Mouse (Mus musculus): ENCODE measurements around the gene Tcea2. TPM values are rescaled to one million over a fixed set of nuclear protein-coding genes. Genes with fewer than 3 reads are reported as not detected.

Gene Tcea2
- polyA plus RNA-seq, 1 experiment: 16.8 TPM

DNA sequence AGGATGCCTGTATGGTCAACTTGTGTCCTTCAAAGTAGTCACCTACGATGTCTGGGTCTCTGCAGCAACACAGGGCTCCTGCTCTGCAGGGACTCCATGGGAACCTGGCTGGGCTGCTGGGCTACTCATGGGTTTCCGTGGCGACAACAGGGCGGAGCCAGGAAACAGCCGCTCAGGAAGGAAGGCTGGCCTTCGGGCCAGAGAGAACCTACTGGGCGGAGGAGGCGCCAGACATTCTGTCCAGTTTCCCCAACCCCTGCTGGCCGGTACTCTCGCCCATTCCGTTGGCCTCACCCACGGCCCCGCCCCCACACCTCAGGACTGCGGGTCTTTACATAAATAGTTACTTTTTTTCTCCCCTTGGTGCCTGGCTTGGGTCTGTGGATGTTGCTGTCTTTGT is 4.7 kb upstream of the Tcea2 start:
- no peak for DNase-seq (ENCODE audit: low read depth)

DNA sequence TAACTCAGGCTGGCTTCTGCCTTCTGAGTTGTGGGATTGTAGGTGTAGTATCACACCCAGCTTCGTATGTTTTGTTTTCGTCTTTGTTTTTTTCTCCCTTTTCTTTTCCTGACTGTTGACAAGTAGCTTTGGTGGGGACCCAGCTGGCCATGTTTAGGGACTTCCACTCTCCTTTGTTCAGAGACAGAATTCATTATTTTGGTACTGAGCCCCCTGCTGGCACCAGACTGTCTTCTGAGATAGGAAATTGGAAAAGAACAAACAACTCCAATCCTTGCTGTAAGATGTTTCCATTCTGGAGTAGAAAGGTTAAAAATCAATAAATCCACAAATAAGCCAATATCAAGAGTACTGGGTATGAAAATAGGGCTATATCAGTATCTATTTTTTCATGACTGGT is 3.7 kb upstream of the Tcea2 start:
- no peak for DNase-seq (ENCODE audit: low read depth)

DNA sequence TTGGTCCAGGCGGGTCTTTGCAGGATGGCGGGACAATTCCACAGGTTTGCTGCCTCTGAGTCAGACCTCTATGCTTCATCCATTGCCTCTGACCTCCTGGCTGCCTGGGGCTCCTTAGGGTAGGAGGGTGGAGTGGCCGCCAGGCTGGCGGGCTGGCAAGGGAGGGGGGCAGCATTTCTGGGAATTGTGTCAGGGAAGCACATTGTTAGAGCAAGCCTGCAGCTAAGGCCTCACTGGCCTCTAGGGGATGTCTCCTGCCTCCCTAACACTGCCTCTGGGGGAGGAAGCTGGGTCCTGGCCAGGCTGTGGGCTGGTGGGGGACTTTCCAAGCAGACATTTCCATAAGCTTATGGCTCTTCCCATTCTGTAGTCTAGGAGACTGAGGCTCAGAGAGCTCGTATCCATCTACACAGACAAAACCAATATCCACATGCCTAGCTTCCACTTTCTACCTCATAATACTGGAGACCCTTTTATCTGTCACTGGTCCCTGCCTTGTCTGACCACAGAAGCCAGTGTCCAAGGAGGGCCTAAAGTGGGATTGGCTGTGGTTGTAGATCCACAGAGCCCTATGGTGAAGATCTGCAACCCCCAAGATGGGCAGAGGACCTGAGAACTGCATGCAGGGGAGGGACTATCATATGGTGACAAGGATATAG is 2.9 kb upstream of the Tcea2 start:
- no peak for DNase-seq (ENCODE audit: low read depth)

DNA sequence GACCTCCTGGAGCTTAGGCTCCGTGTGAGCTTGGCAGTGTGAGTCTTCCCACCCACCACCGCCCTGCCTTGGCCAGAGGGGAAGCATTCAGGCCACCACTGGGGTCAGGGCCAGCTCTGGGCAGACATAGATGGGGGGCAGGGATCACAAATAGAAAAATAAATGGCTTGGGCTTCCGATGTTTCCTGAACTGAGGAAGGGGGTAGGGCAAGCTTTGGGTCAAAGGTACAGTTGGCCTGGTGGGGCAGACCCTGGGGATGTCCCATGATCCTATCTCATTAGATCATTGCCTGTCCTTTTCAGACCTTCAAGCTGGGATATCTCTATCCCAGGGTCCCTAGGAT is 2.4 kb upstream of the Tcea2 start:
- DNase-seq (ENCODE audit: low read depth): no peak

DNA sequence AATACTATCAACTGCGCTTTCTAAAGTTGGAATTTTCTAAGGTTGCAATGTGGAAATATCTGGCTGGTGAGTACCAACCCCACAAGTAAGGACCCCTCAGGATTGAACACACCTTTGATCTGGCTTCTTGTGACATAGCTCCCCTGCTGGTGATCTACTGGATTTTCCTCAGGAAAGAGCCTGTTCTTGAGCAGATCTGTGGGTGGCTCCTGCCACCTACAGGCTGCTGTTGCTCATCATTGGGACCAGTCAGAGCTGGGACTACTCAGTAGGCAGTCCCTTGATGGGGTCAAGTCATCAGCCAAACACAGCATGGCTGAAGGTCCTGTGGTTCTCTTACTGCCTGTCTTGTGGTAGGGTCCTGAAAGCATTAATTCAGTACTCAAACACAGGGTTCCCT is 1.3 kb upstream of the Tcea2 start:
- peak; percentile 27 for DNase-seq (ENCODE audit: low read depth)

DNA sequence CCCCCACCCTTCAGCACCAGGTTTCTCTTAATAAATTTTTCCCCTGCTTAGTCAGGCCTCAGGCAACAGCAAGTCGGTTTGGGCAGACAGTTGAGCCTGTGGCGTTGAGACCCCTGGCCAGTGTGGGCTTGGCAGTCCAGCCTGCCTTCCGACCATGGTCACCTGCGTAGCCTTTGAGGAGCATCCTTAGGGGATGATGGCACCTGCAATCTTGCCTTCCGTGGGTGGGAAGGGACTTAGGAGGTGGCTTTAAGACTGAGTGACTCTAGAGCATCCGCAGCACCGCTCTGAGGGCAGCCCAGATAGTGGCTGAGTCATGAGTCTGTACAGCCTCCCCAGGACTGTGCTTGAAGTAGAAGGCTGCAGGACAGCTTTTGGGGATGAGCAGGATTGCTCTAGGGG is 607 bp downstream of the Tcea2 start:
- no peak for DNase-seq (ENCODE audit: low read depth)

DNA sequence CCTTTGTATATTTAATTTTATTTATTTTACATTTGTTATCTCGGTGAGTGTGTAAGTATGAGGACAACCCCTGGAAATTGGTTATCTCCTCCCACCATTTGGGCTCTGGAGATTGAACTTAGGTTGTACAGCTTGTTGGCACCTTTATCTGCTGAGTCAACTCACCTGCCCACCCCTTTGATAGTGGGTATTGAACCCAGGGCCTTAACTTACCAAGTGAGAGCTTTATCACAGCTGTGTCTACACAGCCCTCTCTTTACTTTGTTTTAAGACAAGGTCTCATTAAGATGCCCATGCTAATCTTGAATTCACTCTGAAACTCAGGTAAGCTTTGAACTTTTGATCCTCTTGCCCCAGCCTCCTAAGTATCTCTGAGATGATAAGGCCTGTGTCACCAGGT is 1.9 kb downstream of the Tcea2 start:
- DNase-seq (ENCODE audit: low read depth): no peak

DNA sequence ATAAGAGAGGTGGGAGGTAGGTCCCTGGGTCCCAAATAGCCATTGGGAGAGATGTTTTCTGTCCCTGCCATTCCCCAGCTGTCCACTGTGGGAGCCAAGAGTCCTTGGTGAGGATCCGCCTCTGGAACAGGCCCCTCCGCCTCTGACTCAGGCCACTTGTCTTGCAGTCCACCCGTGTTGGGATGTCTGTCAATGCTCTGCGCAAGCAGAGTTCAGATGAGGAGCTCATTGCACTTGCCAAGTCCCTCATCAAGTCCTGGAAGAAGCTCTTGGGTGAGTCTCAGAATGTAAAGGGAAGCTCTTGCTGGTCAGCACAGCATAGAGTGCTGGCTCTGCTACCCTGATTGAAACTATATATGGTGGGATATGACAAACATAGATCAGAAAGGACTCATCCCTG is 3.3 kb downstream of the Tcea2 start:
- DNase-seq (ENCODE audit: low read depth): no peak

DNA sequence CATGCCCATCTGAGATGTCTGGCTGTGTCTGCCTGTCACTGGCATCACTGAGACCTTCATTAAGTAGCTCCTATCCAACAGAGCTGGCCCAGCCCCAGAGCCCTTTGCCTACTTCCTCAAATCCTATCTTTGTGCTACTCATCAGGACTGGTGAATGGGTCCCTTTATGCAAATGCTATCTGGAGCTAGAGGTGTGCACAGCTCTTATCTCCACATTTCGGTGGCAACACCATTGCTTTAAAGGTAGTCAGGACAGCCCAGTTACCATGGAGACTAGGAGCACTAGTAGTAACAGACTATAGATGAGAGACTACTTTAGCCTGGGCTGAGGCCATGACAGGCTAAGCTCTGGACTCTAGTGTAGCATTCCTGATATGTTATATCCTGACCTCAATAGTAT is 4.6 kb downstream of the Tcea2 start:
- DNase-seq (ENCODE audit: low read depth): no peak

DNA sequence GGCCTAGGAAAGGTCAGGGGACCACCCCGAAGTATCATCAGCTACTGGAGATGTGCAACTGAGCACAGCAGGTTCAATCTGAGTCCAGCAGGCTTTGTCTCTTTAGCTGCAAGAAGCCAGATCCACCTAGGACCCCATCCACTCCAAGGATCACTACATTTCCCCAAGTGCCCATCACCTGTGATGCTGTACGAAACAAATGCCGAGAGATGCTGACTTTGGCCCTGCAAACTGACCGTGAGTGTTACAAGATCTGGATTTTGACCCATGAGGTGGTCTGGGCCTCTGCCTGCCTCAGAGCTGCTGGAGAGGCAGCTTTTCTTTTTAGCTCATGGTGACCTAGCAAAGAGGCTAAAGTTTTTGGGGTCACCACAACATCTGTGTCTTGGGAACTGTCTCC is 5.6 kb downstream of the Tcea2 start:
- DNase-seq (ENCODE audit: low read depth): no peak

DNA sequence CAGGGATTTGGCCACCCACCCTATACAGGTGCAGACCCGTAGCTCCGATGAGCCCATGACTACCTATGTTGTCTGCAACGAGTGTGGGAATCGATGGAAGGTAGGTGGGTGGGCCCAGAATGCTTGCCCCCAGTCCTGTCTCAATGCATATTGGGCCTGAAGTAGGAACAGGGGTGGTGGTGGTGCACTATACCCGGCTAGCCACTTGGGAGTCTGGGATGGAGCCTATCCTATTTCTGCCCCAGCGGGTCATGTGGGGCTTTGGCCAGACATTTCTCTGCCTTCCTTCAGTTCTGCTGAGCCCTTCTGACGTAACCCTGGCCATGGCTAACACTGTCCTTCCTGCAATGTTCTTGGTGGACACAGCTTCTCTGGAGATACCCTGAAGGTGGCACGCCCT is 7.5 kb downstream of the Tcea2 start:
- no peak for DNase-seq (ENCODE audit: low read depth)

DNA sequence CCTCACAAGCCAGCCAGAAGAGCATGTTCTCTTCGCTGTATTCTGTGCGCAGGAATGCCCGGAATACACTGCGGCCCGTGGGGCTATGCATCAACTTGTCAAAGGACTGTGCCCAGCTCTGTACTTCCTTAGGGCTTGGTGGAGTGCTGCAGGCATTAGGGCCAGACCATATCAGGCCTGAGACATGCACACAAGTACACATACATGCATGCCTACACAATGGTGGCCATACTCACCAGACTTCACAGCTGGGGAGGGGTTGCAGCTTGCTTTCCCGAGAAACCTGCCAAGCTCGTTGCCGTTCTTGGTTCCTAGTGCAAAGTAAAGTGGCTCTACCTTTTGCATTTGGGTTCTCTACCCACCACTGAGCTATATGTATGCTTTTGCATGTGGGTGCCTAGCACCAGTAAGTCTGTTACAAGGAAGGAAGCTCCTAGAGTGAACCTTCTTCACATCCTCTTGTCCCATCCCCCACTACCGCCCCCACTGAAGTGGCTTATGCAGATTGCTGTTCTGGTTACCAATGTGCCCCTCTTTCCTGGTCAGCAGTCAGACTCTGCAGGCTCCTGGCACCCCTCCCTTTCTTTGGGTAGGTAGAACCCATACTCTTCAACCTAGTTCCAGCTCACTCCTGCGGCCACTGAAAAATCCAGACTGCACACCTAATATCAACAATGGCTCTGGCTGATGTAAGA is 9.5 kb downstream of the Tcea2 start:
- no peak for DNase-seq (ENCODE audit: low read depth)

DNA sequence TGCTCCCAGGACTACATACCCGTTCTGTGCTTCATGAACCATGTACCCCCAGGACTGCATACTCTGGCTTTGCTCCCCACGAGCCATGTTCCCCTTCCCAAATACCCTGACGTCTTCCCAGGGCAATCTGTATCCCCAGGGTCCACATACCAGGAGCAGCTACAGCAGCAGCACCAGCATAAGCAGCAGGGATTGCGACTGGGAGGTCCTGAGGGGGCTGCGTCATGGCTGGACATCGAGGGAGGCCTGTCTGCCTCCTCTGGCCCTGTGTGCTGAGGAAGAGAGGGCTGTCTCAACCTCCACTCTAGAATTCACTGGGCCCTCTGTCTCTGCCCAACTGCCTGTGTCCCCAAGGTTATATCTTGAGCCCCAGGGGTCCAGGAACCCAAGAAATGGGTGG is 11.0 kb downstream of the Tcea2 start:
- no peak for DNase-seq (ENCODE audit: low read depth)

DNA sequence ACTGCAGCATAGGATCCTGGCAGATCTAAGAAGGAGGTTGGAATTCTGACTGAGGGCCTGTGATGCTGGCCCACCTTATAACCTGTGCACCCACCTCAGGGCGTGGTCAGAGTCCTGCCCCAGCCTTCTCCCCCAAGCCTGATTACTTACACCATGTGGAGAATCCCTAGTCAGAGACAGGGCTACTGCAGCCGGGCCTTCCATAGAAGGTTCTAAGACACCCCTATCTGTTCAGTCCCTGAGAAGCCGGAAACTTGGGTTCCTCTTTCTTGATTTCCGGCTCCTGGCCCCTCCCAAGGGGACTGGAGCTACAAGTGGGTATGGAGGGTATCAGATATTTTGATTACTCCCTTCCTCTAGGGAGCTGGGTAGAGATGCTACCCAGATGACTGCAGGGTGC is 11.5 kb downstream of the Tcea2 start:
- no peak for DNase-seq (ENCODE audit: low read depth)

DNA sequence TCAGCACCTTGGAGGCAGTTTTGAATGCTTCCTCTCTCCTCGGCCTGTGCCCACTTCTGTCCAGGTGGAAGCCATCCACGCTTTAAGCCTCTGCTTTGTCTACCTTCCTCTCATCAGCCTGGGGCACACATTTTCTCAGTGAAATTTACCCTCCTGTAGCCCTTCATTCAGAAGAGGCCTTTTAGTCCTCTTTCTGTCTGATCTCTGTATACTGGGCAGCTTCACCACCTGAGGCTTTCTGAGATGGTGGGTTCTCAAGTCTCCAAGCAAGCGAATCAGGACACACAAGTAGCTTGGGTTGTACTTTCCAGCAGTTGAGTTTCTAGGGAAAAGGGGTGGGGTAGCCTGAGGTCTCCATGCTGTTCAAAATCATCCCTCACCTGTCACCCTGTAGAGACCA is 12.2 kb downstream of the Tcea2 start:
- DNase-seq (ENCODE audit: low read depth): no peak

DNA sequence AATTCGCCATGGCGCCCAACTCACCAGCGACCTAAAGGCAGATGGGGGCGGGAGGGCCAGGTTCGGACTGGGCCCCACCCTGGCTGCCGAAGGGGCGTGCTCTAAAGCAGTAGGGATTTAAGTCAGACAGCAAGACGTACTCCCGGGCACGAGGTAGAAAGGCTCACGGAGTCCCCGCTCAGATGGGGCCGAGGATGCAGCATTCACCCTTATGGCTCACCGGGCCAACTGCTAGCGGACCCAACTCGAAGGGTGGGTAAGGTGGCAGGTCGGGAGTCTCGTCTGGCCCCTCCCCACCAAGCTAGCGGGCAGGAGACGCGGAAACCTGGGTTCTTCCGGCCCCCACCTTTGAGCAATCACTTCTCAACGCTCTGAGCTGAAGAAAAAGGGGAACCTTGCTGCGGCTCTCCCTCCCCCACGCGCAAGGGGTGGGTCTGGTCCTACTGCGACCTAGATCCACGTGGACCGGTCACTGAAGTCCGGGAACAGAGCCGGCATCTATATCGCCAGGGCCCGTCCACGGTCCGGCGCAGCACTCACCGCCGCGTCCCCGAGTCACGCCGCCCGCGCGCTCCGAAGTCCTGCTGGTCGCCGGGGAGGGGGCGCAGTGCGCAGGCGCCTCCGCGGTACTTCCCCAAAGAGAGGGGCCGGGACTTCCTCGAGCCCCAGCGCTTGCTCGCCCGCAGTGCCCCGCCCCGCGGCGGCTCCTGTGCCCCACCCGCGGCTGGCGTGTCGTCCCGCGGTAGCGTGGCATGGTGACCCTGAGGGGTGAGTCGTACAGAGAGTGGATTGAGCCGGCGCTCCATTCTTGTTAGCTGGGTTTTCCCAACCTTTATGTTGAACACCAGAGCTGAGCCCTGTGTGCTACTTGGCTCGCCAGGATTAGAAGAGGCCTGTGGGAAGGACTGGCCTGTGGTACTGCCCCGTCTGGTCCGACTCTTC is 13.5 kb downstream of the Tcea2 start, which contains the start of gene Rgs19:
Gene Rgs19 (minus strand): TSS at position 639 of the 942 bp plus-strand sequence.
- peak; percentile 9 for DNase-seq (ENCODE audit: low read depth)

DNA sequence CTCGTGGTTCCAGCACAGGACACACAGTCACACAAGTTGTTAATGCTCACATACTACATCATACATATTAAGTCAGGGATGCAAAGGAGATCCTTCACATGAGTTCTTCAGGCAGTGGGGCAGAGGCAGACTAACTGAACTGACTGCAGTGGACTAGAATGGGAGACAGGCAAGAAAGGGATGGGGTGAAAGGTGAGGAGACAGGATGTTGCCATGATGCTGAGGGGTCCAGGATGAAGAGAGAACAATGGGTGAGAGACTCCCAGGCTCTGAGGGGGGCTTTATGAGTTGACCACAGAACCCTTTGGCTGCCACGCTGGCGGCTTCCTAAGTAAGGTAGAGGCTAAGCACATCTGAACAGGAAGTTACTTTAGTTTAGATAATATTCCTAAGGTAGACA is 14.5 kb downstream of the Tcea2 start:
- DNase-seq (ENCODE audit: low read depth): no peak

DNA sequence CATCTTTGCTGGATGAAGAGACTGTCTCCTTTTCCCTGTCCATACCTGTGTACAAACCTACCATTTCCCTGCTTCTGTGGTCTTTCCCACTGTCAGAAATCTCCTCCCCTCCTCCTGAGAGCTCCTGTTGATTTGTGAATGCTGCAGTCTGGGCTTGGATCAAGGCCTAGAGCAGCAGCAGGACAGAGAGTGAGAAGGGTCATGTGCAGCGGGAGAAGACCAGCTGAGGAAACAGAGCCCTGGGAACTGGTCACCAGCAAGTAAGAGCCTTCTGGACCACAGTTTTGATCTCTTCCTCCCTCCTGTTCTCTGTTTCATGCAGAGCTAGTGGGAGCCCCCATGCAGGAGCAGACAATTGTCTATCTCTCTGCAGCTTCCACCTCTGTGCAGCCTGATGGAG is 15.7 kb downstream of the Tcea2 start:
- DNase-seq (ENCODE audit: low read depth): no peak

DNA sequence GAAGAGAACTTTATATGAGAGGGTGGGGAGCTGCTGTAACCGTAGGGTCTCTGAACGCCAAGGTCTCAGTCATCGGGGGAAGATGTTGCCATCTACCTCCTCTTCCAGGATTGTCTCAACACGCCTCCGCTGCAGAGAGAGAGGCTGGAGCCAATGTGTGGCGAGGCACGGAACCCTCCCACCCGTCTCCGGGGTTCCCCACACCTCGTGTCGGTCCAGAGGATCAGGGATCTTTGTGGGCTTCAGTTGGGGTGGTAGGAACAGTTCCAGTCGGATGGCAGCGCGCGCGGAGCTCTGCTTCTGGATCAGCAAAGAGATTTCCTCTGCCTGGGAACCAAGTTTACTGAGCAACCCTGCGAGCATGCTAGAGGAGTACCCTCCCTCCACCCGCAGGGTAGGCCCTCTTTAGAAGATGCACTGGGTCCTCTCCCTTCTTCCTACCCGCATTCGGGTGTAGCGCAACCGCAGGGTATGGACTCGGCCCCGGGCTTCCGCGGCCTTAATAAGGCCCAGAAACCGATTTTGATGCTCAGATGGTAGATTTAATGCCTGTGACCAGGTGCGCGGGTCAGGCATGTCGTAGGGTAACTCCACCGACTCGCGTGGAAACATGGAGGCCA is 16.8 kb downstream of the Tcea2 start:
- no peak for DNase-seq (ENCODE audit: low read depth)

DNA sequence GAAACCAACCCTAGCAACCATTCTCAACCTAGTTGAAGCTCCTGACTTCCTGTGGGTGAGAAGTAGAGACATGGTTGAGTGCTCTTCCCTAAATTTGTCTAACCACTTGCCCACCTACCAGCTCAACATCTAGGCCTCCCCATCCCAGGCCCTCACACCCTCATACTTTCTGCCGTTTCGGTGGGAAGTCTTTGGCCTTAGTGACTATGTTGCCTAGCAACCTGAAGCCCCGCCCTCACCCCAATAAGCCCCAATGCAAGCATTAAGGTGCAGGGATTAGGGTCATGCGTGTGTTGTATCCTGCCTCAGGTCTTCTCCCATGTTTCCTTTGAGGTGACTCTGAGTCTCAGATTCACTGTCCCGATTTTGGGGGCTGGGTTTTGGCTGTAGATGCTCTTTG is 18.1 kb downstream of the Tcea2 start, which contains the start of gene Lkaaear1:
Gene Lkaaear1 (minus strand): TSS at position 202 of the 400 bp plus-strand sequence.
- DNase-seq (ENCODE audit: low read depth): no peak

DNA sequence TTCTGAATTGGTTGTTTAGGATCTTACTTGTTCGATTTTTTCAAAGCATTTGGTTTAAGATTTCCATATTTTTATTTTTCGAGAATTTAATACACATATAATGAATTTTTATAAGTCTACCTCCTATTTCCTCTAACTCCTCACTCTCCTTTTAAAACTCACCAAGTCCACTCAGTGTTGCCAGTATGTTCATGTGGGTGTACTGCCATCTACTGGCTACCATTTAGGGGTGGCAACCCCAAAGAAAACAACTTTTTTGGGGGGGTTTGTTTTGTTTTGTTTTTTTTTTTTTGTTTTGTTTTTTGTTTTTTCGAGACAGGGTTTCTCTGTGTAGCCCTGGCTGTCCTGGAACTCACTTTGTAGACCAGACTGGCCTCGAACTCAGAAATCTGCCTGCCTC is 26.6 kb downstream of the Tcea2 start:
- no peak for DNase-seq (ENCODE audit: low read depth)

DNA sequence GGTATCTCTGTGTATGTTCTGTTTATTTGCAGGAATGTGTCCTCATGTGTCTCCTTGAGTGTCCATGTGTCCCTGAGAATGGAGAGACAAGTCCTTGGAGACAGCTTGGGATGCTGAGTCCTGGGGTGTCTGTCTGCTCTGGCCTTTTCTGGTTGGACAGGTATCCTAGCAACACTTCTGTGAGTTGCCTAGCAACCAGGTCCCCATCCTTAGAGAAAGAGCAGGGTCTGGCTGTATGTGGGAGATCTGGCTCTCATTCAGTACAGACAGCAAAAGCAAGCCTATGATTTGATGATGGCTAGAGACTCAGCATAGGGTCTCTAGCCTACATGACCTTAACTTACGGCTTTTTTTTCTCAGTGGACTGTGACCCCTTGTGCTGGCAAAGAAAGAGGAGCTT is 33.6 kb downstream of the Tcea2 start:
- DNase-seq (ENCODE audit: low read depth): no peak
